Mouse (Mus musculus) heart, postnatal 4 days (tissue): ENCODE measurements around the gene Tchp. TPM values are rescaled to one million over a fixed set of nuclear protein-coding genes. Genes with fewer than 3 reads are reported as not detected.

Experiments used
- DNase-seq: peaks from one replicate; pipeline ENCODE4 v3.0.0; 2021
- total RNA-seq, 2 experiments: library from RNA; stranded (reverse); gene quantifications; 2 replicates each; pipeline ENCODE4 v1.2.3; 2021

The Tchp gene
- total RNA-seq: 1 to 10 TPM; 5.3 to 6.8 TPM

DNA sequence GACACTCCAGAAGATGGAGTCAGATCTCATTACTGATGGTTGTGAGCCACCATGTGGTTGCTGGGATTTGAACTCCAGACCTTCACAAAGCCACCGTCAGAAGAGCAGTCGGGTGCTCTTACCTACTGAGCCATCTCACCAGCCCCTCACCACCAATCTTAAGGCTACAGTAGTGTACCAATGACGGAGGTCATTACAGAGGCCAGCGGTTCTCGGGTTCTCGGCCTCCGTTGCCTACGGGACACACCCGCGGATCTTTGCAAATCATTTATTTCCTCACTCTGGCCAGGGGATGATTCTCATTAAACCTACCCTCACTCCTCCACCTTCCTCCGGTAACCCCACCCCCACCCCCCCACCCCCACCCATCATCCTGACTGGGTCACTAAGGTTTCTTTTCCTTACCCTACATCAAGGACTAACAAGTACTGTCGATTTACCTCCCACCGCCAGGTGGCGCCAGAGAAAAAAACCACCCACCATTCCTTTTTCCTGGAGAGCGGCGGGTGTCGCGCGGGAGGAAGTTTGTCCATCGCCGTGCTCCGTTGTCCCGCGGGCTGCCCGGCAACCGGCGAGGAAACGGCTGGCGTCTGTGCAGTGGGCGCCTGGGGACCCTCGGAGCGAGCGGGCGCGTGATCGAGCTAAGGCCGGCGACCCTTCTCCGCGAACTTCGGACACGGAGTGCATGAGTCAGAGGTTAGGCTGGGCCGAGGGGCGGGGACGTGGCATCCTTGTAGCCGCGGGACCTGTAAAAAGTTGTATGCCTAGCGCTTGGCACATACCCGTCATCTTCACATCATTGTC is at the start of gene Tchp:
Tchp (plus strand) TSS at position 496 of the 804 bp plus-strand sequence.
- DNase-seq: peak; percentile 97

DNA sequence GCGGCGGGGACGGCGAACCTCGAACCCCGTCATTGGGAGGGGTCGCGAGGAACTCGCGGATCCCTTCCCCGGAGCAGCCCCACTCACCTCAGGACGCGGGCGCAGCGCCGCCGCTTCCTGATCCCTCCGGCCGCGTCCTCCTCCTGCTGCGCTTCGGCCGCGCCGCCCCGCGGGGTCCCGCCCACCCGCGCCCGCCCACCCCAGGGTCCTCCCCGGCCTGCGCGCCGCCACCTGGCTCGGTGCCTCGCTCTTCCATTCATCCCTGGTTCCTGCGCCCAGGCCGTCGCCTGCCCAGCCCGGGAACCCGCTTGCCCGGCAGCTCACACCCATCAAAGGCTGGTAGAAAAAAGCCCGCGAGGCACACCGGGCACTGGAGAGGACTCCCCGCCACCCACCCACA is 49.3 kb upstream of the Tchp start, which contains the start of gene Trpv4:
Trpv4 (minus strand) TSS at position 167 of the 400 bp plus-strand sequence.
- peak; percentile 43 for DNase-seq

DNA sequence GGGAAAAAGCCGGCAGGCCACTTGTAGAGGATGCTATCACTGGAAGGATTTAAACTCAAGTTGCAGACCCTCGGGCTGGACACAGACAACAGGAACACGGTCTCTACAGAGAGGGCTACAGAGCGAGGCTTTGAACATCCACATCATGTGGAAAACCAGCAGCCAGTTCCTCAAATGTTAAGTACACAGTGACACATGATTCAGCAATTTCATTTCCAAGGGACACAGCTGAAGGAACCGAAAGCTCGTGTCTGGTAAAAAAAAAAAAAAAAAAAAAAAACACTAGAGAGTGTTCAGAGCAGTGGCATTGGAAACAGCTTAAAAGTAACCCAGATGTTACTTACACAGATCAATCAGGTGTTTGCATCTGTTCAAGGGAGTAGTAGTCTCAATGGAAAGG is 46.5 kb upstream of the Tchp start:
- no peak for DNase-seq

DNA sequence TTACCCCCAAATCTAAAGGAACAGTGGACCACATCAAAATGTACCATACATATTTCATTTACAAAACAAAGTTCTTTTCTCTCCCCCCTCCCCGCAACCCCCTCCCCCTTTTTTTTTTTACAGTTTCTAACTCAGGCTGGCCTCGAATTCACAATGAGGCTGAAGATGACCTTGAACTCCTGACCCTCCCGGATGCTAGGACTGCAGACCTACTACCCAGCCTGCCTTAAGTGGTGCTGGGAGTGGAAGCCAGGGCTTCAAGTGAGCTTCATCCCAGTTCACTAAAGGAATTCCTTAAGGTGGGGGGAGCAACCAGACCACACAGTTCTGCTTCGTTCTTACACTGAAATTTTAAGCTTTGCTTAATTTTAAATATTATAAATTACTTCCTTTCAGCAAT is 43.4 kb upstream of the Tchp start:
- DNase-seq: no peak

DNA sequence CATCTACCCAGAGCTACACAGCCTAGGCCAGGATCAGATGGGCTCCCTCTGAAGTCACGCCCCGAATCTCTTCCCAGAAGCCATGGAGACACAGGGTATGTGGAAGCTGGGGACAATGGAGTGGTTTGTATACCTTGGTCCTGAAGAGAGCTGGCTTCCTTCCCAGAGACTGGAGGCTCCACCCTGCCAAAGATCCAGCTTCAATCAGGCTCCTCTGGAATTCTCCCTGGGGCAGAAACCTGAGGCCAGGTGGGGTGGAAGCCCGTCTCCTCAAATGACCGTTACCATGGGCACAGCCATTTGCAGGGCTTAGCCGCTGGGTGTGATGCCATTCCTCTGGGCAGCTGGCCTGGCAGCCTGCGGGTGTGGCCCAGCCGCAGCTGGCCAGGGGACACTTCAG is 42.8 kb upstream of the Tchp start:
- no peak for DNase-seq

DNA sequence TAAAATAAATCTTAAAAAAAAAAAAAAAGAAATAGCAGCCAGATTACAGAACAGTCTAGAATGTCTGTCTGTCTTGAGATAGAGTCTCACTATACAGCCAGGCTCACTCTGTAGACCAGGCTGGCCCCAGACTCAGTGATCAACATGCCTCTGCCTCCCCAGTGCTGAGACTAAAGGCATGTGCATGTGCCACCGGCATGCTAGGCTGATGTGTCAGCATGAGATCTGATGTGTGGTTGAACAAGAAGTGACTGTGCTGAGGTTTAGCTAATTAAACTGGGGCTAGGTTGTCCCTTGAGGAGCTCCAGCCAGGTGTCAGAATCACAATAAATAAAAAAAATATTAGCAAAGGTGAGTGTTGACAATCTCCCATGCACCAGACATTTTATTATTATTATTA is 40.9 kb upstream of the Tchp start:
- no peak for DNase-seq

DNA sequence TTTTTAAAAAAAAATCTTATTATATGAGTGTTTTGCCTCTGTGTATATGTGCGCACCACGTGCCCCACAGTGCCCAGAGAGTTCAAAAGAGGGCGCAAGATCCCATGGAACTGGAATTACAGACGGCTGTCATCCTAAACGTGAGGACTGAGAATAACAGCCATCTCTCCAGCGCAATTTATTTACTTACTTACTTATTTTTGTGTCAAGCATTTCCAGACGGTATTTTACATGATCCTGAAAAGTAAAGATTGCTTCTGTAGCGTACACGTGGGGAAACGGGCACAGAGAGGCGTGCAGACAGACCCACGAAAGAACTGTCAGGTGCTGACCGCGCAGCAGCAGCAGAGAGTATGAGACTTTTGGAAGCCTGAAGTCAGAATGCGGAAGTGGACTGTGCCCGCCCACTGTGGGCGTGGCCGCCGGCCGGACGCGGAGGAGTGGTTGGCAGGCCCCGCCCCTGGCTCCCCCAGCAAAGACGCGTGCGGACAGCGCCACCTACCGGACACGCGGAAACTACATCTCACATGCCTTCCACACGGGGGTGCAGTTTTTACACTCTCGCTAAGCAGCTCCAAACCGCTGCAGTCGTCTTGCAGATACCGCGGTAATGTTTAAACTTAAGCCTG is 40.2 kb upstream of the Tchp start:
- DNase-seq: peak; percentile 100

DNA sequence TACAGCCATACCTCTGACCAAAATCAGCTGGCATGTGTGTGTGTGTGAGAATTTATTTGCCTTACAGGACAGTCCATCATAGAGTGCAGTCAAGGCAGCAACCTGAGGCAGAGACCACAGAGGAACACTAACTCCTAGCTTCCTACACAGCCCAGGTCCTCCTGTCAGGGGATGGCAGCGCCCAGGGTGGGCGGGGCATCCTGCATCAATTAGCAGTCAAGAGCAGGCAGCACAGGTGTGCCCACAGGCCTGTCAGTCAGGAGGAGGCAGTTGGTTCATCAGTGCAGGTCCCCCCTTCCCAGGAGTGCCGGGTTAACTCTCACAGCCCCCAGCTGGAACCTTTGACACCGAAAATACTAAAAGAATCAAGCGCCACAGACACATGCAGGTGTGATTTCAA is 38.5 kb upstream of the Tchp start:
- DNase-seq: no peak

DNA sequence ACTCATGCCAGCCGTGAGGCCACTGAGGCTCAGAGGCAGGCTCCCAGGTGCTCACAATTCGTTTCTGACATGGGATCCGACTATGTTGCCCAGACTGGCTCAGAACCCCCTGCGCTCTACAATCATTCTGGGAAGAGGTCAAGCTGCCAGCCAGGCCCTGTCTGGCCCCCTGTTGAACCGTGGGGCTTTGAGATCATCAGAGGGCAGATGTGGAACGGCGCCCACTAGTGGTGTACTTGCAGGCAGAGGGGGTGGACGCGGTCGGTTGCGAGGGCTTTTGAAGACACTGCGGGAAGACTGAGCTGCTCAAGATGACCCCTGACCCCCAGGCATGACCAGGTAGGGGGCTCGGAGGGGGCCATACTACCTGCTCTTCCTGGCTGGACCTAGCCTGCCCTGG is 34.4 kb upstream of the Tchp start:
- no peak for DNase-seq

DNA sequence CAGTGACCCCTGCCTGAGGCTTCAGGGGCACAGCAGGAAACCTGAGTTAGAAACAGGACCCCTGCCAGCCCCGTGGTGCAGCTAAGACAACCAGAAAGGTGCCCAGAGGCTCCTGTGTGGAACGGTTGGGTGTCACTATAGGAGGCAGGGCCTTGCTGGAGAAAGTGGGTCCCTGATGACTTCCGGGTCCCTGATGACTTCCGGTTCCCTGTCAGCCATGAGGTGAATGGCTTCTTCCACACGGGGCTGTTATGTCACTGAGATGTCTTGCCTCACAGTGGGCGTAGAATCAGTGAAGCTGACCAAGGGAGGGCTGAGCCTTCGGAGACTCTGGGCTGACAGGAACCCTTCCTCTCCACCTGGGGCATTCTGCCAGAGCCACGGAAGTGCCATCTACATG is 33.0 kb upstream of the Tchp start:
- DNase-seq: no peak

DNA sequence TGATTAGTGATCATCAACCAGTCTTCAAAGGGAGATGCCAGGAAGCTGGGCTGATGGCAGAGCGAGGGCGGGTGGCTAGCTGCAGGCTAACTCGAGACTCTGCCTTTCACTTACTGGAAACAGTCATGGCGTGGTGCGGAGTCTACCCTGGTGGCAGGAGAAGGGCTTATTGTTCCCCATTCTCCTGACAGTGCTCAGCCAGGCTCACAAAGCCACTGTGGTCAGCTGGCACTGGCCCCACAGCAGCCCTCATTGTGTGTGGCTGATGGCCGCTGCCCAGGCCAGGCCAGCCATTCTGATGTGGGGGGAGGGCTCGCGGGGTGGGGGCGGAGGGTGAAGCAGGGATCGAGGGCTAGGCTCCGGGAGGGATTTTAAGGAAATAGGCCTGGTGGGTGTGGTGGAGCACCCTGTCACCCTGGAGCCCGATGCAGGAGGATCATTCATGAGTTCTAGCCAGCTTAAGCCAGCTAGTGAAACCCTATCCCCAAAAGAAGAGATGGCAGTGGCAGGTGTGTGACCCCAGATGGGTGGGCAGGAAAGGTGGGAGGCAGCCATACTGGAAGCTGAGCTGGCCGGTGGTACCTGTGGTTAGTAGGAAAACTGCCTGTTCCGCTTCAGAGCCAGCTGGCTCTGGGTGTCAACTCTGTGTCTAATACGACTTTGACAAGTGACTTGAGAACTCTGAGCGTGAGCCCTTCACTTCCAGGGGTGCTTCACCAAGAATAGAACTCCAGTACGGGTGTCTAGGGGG is 27.5 kb upstream of the Tchp start:
- DNase-seq: no peak

DNA sequence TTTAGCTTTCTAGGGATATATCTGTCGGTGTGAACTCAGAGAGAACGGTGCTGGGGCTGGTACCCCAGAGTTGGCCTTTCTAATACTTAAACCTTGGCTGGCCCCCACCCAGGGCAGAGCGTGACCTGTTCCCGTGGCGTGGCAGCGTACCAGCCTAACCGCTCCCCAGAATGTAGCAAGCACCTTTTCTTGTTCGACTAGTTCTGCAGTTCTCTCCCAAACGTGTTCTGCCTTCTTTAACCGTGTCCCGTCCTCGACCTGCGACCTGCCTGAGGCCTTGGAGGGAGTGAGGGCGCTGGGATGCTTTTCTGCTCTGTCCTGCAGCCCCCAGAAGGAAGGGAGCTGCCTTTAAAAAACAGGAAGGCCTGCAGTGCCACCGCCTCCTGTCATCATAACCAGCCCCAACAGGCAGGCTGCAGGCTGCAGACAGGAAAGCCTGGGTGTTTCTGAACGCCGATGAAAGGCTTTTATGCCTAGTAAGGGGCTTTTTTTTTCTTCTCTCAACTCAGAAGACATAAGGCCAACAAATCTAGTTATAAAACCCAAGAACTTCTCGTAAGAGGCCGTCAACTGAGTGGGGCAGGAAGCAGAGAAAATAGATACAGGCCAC is 26.8 kb upstream of the Tchp start:
- DNase-seq: no peak

DNA sequence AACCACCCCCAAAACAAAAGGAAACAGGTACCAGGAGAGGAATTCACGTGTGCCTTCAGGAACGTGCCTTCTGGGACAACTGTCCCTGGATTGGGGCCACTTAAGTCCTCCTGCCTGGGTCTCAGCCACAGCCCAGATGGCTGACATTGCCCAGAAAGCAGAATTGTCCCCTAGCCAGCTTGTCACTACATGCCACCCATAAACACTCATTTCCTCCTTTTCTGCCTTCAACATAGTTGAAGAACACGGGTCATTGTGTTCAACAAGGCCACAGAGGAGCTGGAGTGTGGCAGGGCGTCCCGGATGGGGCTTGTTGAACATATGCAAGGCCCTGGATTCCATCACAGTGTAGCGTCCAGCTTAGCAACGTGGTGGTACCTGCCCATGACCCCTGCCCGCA is 25.8 kb upstream of the Tchp start:
- no peak for DNase-seq

DNA sequence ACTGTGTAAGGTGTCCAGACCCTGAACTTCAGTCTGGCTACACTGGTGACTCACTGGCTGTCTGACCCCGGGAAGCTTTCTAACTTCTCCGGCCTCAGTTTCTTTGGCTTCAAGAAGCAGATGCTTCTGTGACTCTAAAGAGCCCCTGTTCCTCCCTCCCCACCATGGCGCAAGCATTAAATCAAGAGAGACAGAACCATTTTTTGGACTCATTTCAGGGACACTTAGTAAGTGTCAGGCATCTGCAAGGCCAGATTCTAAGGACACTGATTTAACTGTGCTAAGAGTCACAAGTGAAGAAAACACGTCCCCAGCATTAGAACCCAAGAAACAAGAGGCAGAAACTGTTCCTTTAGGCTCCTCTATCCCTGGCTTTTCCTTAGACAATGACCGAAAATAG is 21.6 kb upstream of the Tchp start:
- DNase-seq: no peak

DNA sequence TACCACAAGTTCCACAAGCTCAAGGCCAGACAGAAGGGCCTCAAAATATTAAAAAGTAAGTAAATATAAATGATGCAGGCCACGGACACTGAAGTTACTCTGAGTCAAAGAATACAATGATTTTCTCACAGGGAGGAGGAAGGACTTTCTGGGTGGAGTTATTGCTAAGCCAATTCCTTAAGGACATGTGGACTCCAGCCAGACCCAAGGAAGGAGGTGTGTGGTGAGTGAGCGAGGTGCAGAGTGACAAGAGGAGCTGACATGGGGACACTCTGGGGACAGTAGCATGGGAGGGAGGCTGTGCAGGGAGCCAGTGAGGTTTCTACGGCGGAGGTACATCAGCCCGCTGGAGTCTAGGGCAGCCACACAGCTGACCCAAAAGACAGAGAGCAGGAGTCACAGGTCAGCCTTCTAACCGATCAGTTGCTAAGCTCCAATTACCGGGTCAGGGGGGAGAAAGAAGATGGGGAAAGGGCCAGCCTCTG is 20.8 kb upstream of the Tchp start:
- no peak for DNase-seq

DNA sequence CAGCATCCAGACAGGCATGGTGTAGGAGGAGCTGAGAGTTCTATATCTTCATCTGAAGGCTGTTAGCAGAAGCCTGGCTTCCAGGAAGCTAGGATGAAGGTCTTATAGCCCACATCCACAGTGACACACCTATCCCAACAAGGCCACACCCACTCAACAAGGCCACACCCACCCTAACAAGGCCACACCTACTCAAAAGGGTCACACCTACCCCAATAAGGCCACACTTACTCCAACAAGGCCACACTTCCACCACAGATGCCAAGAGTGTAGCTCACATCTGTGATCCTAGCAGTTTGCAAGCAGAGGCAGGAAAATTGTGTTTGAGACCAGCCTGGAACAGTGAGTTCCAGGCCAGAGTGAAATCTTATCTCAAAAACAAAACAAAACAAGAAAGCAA is 19.7 kb upstream of the Tchp start:
- DNase-seq: no peak

DNA sequence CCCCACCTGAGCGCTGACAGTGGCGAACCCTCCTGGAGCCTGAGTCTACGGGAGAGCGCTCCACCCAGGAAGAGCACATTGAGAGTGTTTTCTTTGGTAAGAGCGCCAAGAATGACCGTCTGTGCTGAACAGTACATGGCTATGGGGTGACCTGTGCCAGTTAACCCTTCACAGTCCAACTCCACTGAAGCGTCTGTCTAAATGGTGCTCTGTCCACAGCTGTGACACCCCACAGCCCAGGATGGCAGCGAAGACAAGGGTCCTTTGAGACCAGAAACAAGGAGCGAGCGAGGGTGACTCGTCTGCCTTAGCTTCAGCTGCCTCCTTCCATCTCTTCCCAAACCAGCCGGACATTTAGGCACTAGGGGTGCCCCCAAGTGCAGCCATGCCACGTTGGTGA is 18.9 kb upstream of the Tchp start:
- no peak for DNase-seq

DNA sequence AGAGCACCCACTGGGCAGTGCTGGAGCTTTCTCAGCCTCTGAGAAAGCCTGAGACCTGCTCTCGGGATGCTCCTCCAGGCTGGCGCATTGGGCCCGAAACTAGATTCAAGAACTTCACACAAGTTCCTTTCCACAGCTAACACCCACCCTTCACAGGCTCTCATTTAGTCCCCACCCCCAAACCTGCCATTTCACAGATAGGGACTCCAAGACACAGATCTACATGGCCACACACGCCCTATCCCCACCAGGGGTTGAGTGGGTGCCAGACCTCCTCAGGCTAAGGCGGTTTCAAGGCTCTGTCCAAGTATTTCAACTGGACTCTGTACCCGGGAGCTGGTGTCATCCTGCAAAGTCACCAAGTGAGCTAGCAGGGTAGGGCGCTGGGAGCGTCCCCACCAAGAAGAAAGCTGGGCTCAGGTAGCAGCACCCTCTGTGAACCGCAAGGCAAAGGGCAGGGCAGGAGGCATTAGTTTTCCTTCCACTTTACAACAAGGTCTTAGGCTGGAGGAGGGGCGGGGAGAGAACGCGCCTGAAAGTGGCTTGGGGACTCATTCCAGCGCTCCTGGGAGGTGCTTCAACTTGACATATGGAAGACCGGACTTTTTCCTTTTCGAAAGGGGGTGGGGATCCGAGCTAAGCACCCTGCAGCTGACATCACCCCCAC is 17.7 kb upstream of the Tchp start:
- DNase-seq: no peak

DNA sequence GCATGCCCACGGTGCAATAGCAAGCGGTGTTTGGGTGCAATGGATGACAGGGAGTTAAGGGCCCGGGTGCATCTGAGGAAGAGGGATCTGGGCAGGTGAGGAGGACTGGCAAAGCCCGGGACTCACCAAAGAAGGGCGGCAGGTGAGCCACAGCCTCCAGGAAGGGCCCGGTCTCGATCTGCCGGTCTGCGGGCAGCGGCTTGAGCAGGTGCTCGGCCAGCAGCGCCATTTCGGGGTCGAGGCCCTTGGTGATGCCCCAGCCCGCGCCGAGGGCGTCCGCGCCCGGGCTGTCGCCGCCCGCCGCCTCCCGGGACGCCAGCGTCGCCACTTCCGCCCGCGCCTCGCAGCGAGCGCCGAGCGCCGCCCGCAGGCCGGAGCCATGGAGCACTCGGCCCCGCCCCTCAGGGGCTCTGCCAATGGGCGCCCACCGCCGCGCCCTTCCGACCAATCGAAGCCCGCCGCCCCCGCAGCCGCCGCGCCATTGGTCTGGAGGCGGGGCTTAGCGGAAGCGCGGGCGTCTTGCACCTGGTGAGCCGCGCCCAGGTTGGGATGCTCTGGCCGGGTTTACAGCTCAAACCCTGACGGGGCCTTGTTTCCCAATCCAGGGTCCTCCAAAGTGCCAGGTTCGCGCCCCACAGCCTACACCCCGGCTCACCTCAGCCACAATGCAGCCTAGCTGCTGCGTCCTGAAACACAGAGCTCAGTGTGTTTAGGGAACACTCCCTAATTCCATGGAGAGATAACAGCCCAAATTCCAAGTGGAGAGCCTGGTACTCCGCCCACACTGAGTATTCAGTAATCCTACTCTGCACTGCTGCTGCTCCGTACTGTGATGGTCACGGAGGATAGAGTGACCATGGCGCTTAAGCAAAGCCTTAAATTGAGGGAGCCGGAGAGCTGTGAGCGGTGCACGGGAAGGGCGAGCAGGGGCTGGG is 16.7 kb upstream of the Tchp start, which contains the start of gene Gltp:
Gltp (minus strand) TSS at position 352 of the 935 bp plus-strand sequence.
- peak; percentile 94 for DNase-seq

DNA sequence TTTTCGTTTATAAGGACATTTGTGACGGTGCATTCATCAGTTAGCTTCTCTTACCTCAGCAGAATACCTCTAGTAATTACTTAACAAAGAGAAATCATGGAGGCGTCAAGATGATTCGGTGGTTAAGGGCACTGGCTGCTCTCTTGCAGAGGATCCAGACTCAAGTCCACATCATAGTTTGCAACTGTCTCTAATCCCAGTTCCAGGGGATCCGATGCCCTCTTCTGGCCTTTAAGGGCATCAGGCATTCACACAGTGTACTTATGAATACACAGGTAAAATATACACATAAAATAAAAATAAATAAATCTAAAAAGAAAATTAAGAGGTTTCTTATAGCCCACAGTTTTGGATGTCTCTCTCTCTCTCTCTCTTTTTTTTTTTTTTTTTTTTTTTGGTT is 11.8 kb upstream of the Tchp start:
- no peak for DNase-seq

DNA sequence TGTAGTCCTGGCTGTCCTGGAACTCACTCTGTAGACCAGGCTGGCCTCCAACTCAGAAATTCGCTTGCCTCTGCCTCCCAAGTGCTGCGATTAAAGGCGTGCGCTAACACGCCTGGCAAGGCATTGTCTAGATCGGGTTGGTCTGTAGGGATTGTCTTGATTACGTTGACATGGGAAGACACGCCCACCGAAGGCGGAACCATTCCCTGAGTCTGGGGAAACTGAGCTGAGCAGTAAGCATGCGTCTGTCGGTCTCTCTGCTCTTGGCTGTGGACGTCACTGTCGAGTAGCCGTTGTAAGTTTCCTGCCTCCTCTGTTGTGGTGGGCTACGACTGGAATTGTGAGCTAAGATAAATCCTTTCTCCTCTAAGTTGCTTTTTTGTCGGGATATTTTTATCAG is 10.6 kb upstream of the Tchp start:
- DNase-seq: no peak
